Mouse (Mus musculus): ENCODE results near the gene Speer4e. TPM values are rescaled to one million over a fixed set of nuclear protein-coding genes. Genes with fewer than 3 reads are reported as not detected.

Speer4e gene
- total RNA-seq, 4 experiments from 2014 or later, result not detected

Other genes starting within 250 kb of the Speer4e start
- not detected for gene Gm9758, start 23.5 kb downstream of the Speer4e start, total RNA-seq (2022)
- not detected for gene Gm10354, start 40.5 kb upstream of the Speer4e start, total RNA-seq (2022)
- gene Gm17019, start 94.6 kb upstream of the Speer4e start, total RNA-seq (2022), result not detected